22 mouse cellular contexts compared by ENCODE assay signal in the genomic region with DNA sequence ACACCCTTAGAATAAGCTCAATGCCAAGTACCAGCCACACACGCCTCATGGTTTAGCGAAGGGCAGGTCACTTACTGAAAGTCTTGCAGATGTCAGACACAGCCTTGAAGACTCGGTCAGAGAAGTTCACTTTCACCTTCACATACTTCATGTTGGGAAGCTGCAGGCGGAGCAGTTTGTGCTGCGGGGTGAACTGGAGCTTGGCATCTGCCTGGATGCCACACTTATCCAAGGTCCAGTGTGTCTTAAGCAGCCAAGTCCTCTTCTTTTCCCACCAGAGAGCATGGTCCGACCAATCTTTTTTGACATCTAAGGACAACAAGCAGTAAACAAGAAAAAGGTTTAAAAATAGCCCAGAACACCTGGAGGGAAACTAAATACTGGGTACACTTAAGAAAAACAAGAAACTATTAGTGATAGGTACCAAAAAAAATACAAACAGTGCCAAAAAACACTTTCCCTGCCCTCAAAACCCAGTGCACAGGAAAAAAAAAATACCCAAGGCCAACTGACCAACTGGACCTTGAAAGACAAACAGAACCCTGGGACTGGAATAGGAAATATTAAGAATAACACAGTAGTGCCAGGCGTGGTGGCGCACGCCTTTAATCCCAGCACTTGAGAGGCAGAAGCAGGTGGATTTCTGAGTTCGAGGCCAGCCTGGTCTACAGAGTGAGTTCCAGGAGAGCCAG. TPM values are rescaled to one million over a fixed set of nuclear protein-coding genes. Genes with fewer than 3 reads are reported as not detected.
DNase-seq lines count a peak whose midpoint lies in the region; ATAC-seq and TF ChIP-seq lines count a peak whose summit lies in the region.
"Had no signal": no experiment of that assay in that cellular context is flagged by ENCODE, and none has a peak within 500 bp of the region (broad histone marks: within the 10 kb centered on the region; RNA-seq: fewer than 3 reads in every experiment).

No protein-coding gene starts in this region.

- TF ChIP-seq EP300 in heart, adult 2 months (IDR thresholded peaks at IDR 0.05; ENCODE audit: insufficient read depth, low read depth, low read length), result no peak

- H3K79me2 ChIP-seq in heart, adult 2 months (replicated peaks; ENCODE audit: control insufficient read depth, insufficient read depth, low read length), result peaks cover 16% of the 10 kb centered on the region

- intact Hi-C loops in heart, adult 2 months (cut with DNase I), result no loop called here

- peaks cover 41% of the 10 kb centered on the region for H3K4me1 ChIP-seq in heart, adult 2 months (ENCODE audit: control insufficient read depth, insufficient read depth, low read length)
- H3K4me1 ChIP-seq in brown adipose tissue, adult 24 weeks (ENCODE audit: control insufficient read depth, insufficient read depth, insufficient read length, low read length), result peaks cover 36% of the 10 kb centered on the region
- peaks cover 27% of the 10 kb centered on the region for H3K4me1 ChIP-seq in hindbrain, embryonic 14.5 days (replicated peaks; ENCODE audit: control insufficient read depth, insufficient read depth, low read length)

- no peak for TF ChIP-seq CTCF in heart, adult 2 months (IDR thresholded peaks at IDR 0.05)
- TF ChIP-seq CTCF in layer of hippocampus, adult 2 months (conservative IDR thresholded peaks at IDR 0.05), result no peak

- peaks cover 62% of the 10 kb centered on the region for H3K36me3 ChIP-seq in heart, adult 2 months (ENCODE audit: control insufficient read depth, insufficient read depth, low read length)
- H3K36me3 ChIP-seq in hindbrain, embryonic 14.5 days (replicated peaks; ENCODE audit: control insufficient read depth, insufficient read depth), result peaks cover 8% of the 10 kb centered on the region; the same call in 1 of the 2 replicates
- H3K36me3 ChIP-seq: midbrain, embryonic 15.5 days had no signal

- no peak; the same call in 1 of the 2 replicates for TF ChIP-seq POLR2A in heart, adult 2 months (IDR thresholded peaks at IDR 0.05; ENCODE audit: insufficient read depth, low read depth, low read length)

- ATAC-seq in hindbrain, embryonic 14.5 days (ENCODE audit: low FRiP score), result no peak
- ATAC-seq: forebrain, embryonic 15.5 days; liver, embryonic 12.5 days; midbrain, embryonic 15.5 days had no signal

- WGBS in heart, adult 2 months, result 64% methylated on average over 10 of the region's 10 CpGs
- WGBS in hindbrain, embryonic 14.5 days, result 95% methylated on average over 10 of the region's 10 CpGs

- DNase-seq in heart, adult 2 months, result no peak
- DNase-seq in heart, adult 11 months, result no peak
- no peak for DNase-seq in layer of hippocampus, adult 2 months (ENCODE audit: low spot score in 2 of 2)
- DNase-seq in layer of hippocampus, adult 8-10 months (ENCODE audit: low spot score in 2 of 2), result no peak
- DNase-seq in kidney, postnatal 14 days, result peak; percentile 29
- no peak for DNase-seq in hindbrain, embryonic 14.5 days (ENCODE audit: low spot score)
- DNase-seq: cerebellum, adult 9-10 months; heart, postnatal 14 days; lung, adult 2 months; lung, postnatal 36 days; right cerebral cortex, adult 18-20 months; thymus, postnatal 14 days had no signal

- H3K9me3 ChIP-seq in hindbrain, embryonic 14.5 days (ENCODE audit: control insufficient read depth, low read length), result no peaks in the 10 kb centered on the region
- H3K9me3 ChIP-seq: embryonic facial prominence, embryonic 12.5 days; forebrain, embryonic 15.5 days; hindbrain, embryonic 13.5 days; limb, embryonic 10.5 days; liver, embryonic 12.5 days; midbrain, embryonic 15.5 days; neural tube, embryonic 15.5 days had no signal

- H3K27me3 ChIP-seq in heart, adult 2 months (ENCODE audit: control insufficient read depth, insufficient read depth, low read length), result no peaks in the 10 kb centered on the region
- H3K27me3 ChIP-seq in hindbrain, embryonic 14.5 days (ENCODE audit: control insufficient read depth, insufficient read depth, low read length), result no peaks in the 10 kb centered on the region
- H3K27me3 ChIP-seq: embryonic facial prominence, embryonic 12.5 days; forebrain, embryonic 15.5 days; hindbrain, embryonic 13.5 days; liver, embryonic 12.5 days; midbrain, embryonic 15.5 days; neural tube, embryonic 15.5 days had no signal

- no peak overlapping the region for H3K4me2 ChIP-seq in hindbrain, embryonic 14.5 days (replicated peaks)
- H3K4me2 ChIP-seq: embryonic facial prominence, embryonic 12.5 days; forebrain, embryonic 15.5 days; heart, embryonic 11.5 days; hindbrain, embryonic 13.5 days; liver, embryonic 12.5 days; midbrain, embryonic 15.5 days; neural tube, embryonic 15.5 days had no signal

- peak overlapping the region; percentile 47 for H3K27ac ChIP-seq in heart, adult 2 months
- peak overlapping the region; percentile 37 for H3K27ac ChIP-seq in layer of hippocampus, adult 2 months
- H3K27ac ChIP-seq in brown adipose tissue, adult 24 weeks (replicated peaks; ENCODE audit: low read depth, low read length), result peak overlapping the region; percentile 90
- H3K27ac ChIP-seq in hindbrain, embryonic 14.5 days, result no peak overlapping the region
- H3K27ac ChIP-seq: embryonic facial prominence, embryonic 12.5 days; forebrain, embryonic 15.5 days; hindbrain, embryonic 13.5 days; limb, embryonic 10.5 days; liver, embryonic 12.5 days; midbrain, embryonic 15.5 days; neural tube, embryonic 15.5 days had no signal

- peak overlapping the region; percentile 14; the same call in 1 of the 2 replicates for H3K9ac ChIP-seq in heart, adult 2 months (ENCODE audit: low read depth, low read length)
- H3K9ac ChIP-seq in hindbrain, embryonic 14.5 days, result no peak overlapping the region
- H3K9ac ChIP-seq: embryonic facial prominence, embryonic 12.5 days; forebrain, embryonic 15.5 days; hindbrain, embryonic 13.5 days; liver, embryonic 12.5 days; midbrain, embryonic 15.5 days; neural tube, embryonic 15.5 days had no signal

- H3K4me3 ChIP-seq in heart, adult 2 months, result no peak overlapping the region
- no peak overlapping the region for H3K4me3 ChIP-seq in layer of hippocampus, adult 2 months
- no peak overlapping the region for H3K4me3 ChIP-seq in brown adipose tissue, adult 24 weeks (ENCODE audit: insufficient read depth, low read depth, low read length)
- no peak overlapping the region for H3K4me3 ChIP-seq in hindbrain, embryonic 14.5 days (replicated peaks; ENCODE audit: low read length)
- H3K4me3 ChIP-seq: embryonic facial prominence, embryonic 12.5 days; forebrain, embryonic 15.5 days; hindbrain, embryonic 13.5 days; limb, embryonic 10.5 days; liver, embryonic 12.5 days; midbrain, embryonic 15.5 days; neural tube, embryonic 15.5 days had no signal

RNA-seq across cellular contexts. Expression of a gene that starts 25.4 kb away (rescaled TPM):
- total RNA-seq in heart, adult 2 months (2021), result 100 to 1,000 TPM; 230 to 250 TPM
- polyA plus RNA-seq in heart, adult 2 months (2012; rRNA removed), result 80.7 and 175 TPM in 2 replicates
- total RNA-seq in layer of hippocampus, adult 2 months (2021), result 100 to 1,000 TPM in 1 of 2 experiments, 10 to 100 TPM in 1; 90.8 to 100 TPM
- total RNA-seq in layer of hippocampus, adult 8-10 months (2022), result 100 to 1,000 TPM in 3 of 4 experiments, 10 to 100 TPM in 1; 94.1 to 107 (median 101) TPM
- polyA plus RNA-seq in brown adipose tissue, adult 24 weeks (2012; ENCODE audit: insufficient read depth, insufficient read length, missing spikeins), result 69.7 and 110 TPM in 2 replicates
- 63.9 and 71.1 TPM in 2 replicates for polyA plus RNA-seq in hindbrain, embryonic 14.5 days (2014; fragmentation: Nextera tagmentation; extraction: Ambion mirVana)
- total RNA-seq: megakaryocyte-erythroid progenitor cell, adult 5-6 weeks had no signal
